Mouse (Mus musculus): Measurements from ENCODE around the gene Inhbb. TPM values are rescaled to one million over a fixed set of nuclear protein-coding genes. Genes with fewer than 3 reads are reported as not detected.

Gene Inhbb
- not detected for polyA plus RNA-seq (2017; shearing (Covaris generic))

DNA sequence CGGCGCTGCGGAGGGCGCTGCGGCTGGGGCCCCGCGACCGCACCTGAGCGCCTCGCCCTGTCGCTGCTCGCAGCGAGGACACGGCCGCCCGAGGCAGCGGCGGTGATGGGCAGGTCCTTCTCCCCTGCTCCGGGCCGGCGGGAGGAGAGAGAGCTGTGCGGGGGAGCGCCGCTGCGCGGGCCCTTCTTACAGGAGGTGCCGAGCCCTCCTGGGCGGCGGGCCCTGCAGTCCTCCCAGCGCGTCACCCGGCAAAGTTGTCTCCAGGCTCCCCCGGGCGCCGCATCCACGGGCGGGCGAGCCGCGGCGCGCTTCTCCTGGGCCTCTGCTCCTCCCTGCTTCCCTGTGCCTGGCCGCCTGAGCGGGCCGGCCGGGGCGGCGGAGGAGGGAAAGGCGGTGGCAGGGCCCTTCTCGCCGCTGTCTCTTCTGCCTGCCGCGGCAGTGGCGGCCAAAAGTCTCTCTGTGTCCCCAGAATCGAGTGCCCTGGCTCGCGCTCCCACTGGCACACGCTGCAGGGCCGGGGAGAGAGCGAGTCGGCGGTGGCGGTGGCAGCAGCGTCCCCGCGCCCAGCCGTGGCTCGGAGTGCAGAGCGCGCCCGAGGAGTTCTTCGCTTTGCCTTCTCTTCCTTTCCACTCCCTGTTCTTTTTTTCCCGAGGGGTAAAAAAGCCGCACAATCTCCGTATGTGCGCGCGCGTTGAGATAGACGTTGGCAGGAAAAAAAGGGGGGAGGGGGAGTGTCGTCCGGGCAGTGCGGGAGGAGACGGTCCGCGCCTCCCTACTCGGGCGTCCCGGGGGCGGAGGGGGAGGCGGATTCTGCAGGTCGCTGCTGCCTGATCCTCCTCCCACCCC is at the start of gene Inhbb:
TSS of gene Inhbb (minus strand) at position 673 of the 846 bp plus-strand sequence.

Other genes with a start within 250 kb of the Inhbb start
- gene Ralb, start 82.5 kb upstream of the Inhbb start, polyA plus RNA-seq (2017; shearing (Covaris generic)), result 10 to 100 TPM; 14.6 to 17.8 TPM
- gene Tmem185b, start 103.9 kb upstream of the Inhbb start, polyA plus RNA-seq (2017; shearing (Covaris generic)), result 10 to 100 TPM; 27.6 to 32.0 TPM
- 1 to 10 TPM in 1 of 2 experiments, under 1 TPM in 1; 0.21 to 1.5 TPM for gene Epb41l5, start 226.8 kb upstream of the Inhbb start, polyA plus RNA-seq (2017; shearing (Covaris generic))

Measured in activated CD4-positive, CD25-positive, alpha-beta regulatory T cell (primary cell).